Mouse (Mus musculus) ES-Bruce4 (cell line): ENCODE data around the gene Slc9a5. TPM values are rescaled to one million over a fixed set of nuclear protein-coding genes. Genes with fewer than 3 reads are reported as not detected.

Experiments
- H3K27ac ChIP-seq: 2 replicates; pipeline ENCODE4 v1.5.1; 2012; ENCODE audit warnings: low read length, inconsistent platforms; ENCODE audit not compliant: insufficient read depth
- H3K27me3 ChIP-seq: 2 replicates; pipeline ENCODE4 v1.6.1; 2012; ENCODE audit warnings: mild to moderate bottlenecking, low read length, inconsistent platforms; ENCODE audit not compliant: control insufficient read depth, poor library complexity, insufficient read depth, severe bottlenecking
- H3K36me3 ChIP-seq: 2 replicates; pipeline ENCODE4 v1.6.1; 2012; ENCODE audit warnings: inconsistent platforms, mild to moderate bottlenecking, low read length, moderate library complexity; ENCODE audit not compliant: control insufficient read depth, poor library complexity, insufficient read depth, severe bottlenecking
- H3K4me1 ChIP-seq: one replicate; pipeline ENCODE4 v1.8.1; 2011; ENCODE audit warnings: low read length; ENCODE audit not compliant: control insufficient read depth, insufficient read depth
- H3K4me3 ChIP-seq: 2 replicates; pipeline ENCODE4 v1.5.1; 2011; ENCODE audit warnings: low read depth, mild to moderate bottlenecking, low read length
- H3K9ac ChIP-seq: 2 replicates; pipeline ENCODE4 v1.6.1; 2012; ENCODE audit warnings: low read depth, mild to moderate bottlenecking, inconsistent platforms; ENCODE audit not compliant: poor library complexity, severe bottlenecking
- H3K9me3 ChIP-seq: replicated peaks from 2 replicates; pipeline ENCODE4 v1.6.1; 2012; ENCODE audit warnings: mild to moderate bottlenecking, low read length, inconsistent platforms; ENCODE audit not compliant: control insufficient read depth, poor library complexity, insufficient read depth, severe bottlenecking
- CTCF ChIP-seq: IDR thresholded peaks from one replicate; pipeline ENCODE4 v1.8.1; 2011; ENCODE audit warnings: low read depth, low read length
- EP300 ChIP-seq: IDR thresholded peaks from 2 replicates; pipeline ENCODE4 v1.6.1; 2011; ENCODE audit warnings: low read depth, low read length; ENCODE audit not compliant: insufficient read depth
- POLR2A ChIP-seq: IDR thresholded peaks from one replicate; pipeline ENCODE4 v1.8.1; 2011; ENCODE audit warnings: low read length; ENCODE audit not compliant: insufficient read depth
- polyA plus RNA-seq: library from polyadenylated mRNA; stranded (reverse); fragments of >200 nt; gene quantifications from 2 replicates; pipeline ENCODE4 v1.2.4, GENCODE M21; 2011; ENCODE audit warnings: low read depth; ENCODE audit not compliant: missing spikeins, insufficient read depth, insufficient read length

The Slc9a5 gene
- polyA plus RNA-seq, 1 experiment: 14.7 TPM

DNA sequence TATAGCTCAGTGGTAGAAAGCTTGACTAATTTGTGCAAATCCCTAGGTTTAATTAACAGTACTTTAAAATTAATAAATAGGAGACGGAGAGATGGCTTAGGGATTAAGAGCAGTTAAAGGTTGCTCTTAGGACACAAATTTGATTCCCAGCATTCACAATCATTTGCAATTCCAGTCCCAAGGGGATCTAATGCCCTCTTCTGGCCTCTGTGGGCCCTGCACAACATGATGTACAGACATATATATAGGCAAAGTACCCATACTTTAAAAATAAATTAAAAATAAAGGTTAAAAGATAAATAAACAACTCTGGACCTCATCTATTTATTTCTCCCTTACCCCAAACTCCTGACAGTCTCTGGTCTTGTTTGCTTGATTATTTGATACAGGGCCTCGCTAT is 70.3 kb downstream of the Slc9a5 start:
- H3K4me1 ChIP-seq: no peaks in the 10 kb centered on the region
- H3K27me3 ChIP-seq: no peaks in the 10 kb centered on the region
- H3K9ac ChIP-seq: no peak overlapping the region
- no peak overlapping the region for H3K4me3 ChIP-seq
- H3K27ac ChIP-seq: no peak overlapping the region
- H3K36me3 ChIP-seq: no peaks in the 10 kb centered on the region
- peaks cover 7% of the 10 kb centered on the region for H3K9me3 ChIP-seq
- TF ChIP-seq EP300 (no peak), POLR2A (no peak), CTCF (no peak)

Other genes starting within 250 kb of the Slc9a5 start
- gene Ces4a, start 217.0 kb upstream of the Slc9a5 start, polyA plus RNA-seq: not detected in 2 replicates
- 77.5 and 85.5 TPM in 2 replicates for gene Cbfb, start 178.2 kb upstream of the Slc9a5 start, polyA plus RNA-seq
- 88.0 and 90.7 TPM in 2 replicates for gene D230025D16Rik, start 123.7 kb upstream of the Slc9a5 start, polyA plus RNA-seq
- gene B3gnt9, start 93.7 kb upstream of the Slc9a5 start, polyA plus RNA-seq: 0.37 and 0.67 TPM in 2 replicates
- 4.7 and 5.6 TPM in 2 replicates for gene Tradd, start 84.2 kb upstream of the Slc9a5 start, polyA plus RNA-seq
- gene Fbxl8, start 84.2 kb upstream of the Slc9a5 start, polyA plus RNA-seq: 1.5 and 1.9 TPM in 2 replicates
- gene Hsf4, start 79.0 kb upstream of the Slc9a5 start, polyA plus RNA-seq: 1.1 and 1.4 TPM in 2 replicates
- gene Nol3, start 72.7 kb upstream of the Slc9a5 start, polyA plus RNA-seq: 0.94 and 1.4 TPM in 2 replicates
- 8.2 and 9.4 TPM in 2 replicates for gene 4931428F04Rik, start 59.0 kb upstream of the Slc9a5 start, polyA plus RNA-seq
- 2.3 and 3.7 TPM in 2 replicates for gene Exoc3l, start 52.7 kb upstream of the Slc9a5 start, polyA plus RNA-seq
- gene E2f4, start 51.2 kb upstream of the Slc9a5 start, polyA plus RNA-seq: 104 and 109 TPM in 2 replicates
- gene Elmo3, start 43.2 kb upstream of the Slc9a5 start, polyA plus RNA-seq: 13.7 and 15.6 TPM in 2 replicates
- 1.5 and 1.9 TPM in 2 replicates for gene Lrrc29, start 22.6 kb upstream of the Slc9a5 start, polyA plus RNA-seq
- gene Tmem208, start 22.5 kb upstream of the Slc9a5 start, polyA plus RNA-seq: 31.8 and 33.3 TPM in 2 replicates
- 13.0 and 15.4 TPM in 2 replicates for gene Fhod1, start 890 bp upstream of the Slc9a5 start, polyA plus RNA-seq
- 2.6 and 3.2 TPM in 2 replicates for gene Plekhg4, start 24.4 kb downstream of the Slc9a5 start, polyA plus RNA-seq
- 2.4 and 3.7 TPM in 2 replicates for gene Kctd19, start 64.7 kb downstream of the Slc9a5 start, polyA plus RNA-seq
- gene Lrrc36, start 64.7 kb downstream of the Slc9a5 start, polyA plus RNA-seq: 0.35 and 1.3 TPM in 2 replicates
- 14.4 and 19.0 TPM in 2 replicates for gene Tppp3, start 122.7 kb downstream of the Slc9a5 start, polyA plus RNA-seq
- 6.8 and 9.2 TPM in 2 replicates for gene Zdhhc1, start 148.1 kb downstream of the Slc9a5 start, polyA plus RNA-seq
- gene Hsd11b2, start 169.9 kb downstream of the Slc9a5 start, polyA plus RNA-seq: 0.54 and 0.61 TPM in 2 replicates
- 78.4 and 86.5 TPM in 2 replicates for gene Atp6v0d1, start 217.2 kb downstream of the Slc9a5 start, polyA plus RNA-seq